Mouse (Mus musculus) spleen, embryonic (tissue): Measurements from ENCODE around the gene Slc1a7.

Experiments used
- CTCF ChIA-PET: fragments of 350-600 bp; sonication (Branson Sonifier 250); formaldehyde crosslinking; loops from one replicate; lab custom pipeline; 2022; lab: Charles Lee

The Slc1a7 gene

DNA sequence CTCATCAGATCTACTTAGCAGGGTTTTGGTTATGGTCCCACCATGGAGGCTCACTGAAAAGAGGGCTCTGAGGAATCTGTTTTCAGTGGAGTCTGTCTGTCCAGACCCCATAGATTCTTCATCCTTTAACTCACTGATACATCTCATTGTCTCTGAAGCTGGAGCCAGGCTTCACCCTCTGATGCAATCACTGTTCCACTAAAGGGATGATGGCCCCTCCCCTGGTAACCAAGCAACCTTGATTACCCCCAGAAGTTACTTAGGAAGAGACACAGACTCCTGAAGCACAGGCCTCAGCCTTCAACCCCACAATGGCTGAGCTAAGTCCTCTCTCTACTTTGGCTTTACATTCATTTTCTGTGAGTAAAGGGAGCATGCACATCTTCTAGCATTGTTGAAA is 1.6 kb downstream of the Slc1a7 start:
- CTCF ChIA-PET = no interaction called here

DNA sequence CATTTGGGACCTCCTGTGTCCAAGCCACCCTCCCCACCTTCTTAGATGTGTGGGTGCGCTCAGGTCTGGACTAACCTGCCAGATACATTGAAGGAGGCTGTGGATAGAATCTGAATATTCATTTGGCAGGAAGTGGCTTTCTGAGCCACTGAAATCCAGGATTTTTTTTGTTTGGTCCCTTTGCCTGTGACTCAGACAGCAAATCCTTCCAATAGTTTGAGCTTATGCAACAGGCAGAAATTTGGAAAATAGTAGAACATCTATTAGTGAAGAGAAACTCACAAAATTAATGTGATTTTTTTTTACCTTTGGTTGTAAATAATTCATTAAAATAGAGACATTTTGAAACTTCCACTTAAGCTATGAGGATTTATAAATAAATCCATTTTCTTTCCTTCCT is 3.0 kb downstream of the Slc1a7 start:
- CTCF ChIA-PET = no interaction called here

DNA sequence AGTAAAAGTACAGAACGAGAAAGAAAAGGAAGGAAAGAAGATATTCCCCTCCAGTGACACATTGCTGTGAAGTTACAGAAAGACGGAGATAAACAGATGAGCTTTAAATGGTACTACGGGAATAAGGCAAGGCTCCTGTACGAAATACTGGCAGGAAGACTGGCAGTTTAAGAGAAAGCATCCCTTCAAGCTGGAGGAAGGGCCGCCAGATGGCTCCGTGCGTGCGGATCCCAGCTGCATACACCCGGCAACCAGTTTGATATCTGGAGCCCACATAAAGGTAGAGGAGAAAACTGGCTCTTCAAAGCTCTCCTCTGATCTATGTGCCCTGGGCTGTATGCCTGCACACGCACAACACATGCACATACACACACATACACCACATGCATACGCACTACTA is 6.4 kb downstream of the Slc1a7 start:
- CTCF ChIA-PET = no interaction called here

DNA sequence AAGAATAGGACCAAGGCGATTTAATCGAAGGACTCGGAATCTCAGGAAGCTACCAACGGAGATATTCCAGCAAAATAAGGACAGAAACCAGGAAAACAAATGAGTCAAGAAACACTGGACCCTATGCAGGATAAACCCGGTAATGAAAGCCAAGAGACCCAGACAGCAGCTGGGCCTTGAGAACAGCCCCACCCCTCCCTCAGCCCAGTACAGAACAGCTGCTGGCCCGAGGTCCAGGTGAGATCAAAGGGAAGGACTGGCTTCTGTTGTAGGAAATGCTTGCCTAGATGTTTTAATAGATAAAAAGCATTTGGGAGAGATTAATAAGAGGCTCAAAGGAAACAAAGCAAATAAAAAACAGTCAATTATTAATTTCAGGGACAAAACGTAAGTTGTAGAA is 6.9 kb downstream of the Slc1a7 start:
- CTCF ChIA-PET = no interaction called here

DNA sequence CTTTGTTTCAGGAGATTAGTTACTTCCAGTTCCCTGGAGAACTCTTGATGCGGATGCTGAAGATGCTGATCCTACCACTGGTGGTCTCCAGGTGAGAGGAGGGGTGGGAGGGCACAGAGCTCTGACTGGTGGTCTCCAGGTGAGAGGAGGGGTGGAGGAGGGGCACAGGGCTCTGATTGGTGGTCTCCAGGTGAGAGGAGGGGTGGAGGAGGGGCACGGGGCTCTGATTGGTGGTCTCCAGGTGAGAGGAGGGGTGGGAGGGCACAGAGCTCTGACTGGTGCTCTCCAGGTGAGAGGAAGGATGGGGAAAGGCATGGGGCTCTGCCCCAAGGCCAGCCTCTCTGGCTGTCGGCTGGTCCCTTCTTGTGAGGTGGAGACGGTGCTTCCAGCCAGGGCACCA is 9.5 kb downstream of the Slc1a7 start:
- CTCF ChIA-PET = no interaction called here

DNA sequence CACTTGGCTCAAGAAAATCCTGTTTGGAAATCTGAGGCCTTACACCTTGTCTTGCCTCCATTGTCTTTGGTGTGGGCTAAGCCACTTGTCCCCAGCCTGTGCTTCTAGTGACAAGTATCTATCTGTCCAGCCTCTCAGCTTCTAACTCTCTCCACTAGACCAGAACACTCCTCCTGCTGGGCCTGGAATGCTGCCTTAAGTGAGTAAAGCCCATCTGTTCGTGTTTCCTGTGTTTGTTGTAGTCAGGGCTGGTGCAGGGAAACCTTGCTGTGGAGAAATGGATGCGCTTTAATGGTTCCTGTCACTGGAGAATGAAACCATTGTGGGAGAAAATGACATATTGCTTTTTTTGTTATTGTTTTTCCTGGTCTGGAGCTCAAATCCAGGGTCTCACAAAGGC is 11.4 kb downstream of the Slc1a7 start:
- CTCF ChIA-PET = no interaction called here

DNA sequence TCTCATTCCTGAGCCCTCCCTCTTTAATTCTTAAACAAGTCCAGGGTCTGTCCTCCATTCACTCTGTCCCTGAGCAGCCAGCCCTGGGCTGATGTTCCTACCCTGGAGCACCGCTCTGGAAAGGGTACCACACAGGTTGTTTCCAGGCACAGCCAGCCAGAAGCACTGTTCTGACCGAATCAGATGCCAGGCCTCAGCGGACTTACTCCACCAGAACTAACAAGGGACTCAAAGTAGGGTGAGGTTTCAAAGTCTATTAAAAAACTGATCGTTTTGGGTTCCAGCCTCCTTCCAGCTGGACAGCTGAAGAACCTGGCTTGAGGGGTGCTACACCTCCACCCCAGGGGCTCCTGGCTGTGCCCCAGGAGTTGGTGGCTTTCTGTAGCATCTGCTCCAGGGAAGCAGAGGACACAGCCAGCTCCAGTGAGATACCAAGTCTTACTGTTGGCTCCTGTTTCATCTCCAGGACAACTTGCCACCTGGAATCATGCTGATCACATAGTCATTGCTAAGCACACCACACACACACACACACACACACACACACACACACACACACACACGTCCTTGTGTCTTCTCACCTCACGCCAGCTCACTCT is 12.0 kb downstream of the Slc1a7 start:
- CTCF ChIA-PET = no interaction called here

DNA sequence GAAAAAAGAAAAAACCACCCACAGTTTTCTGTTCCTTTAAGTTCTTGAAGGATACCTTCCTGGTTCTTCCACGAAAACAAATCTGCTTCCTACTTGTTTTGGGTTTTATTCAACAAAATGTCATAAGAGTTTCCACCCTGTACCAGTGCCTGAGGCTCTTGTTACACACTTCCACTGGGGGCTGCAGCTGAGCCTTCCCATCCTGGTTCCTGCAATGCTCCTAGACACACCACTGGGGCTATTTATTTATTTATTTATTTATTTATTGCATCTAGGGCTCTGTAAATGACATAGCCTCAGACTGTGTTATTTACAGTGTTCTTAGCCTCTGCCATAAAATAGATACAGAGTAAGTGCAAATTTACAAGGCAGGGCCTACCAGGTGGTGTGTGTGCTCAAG is 15.6 kb downstream of the Slc1a7 start:
- CTCF ChIA-PET = no interaction called here

DNA sequence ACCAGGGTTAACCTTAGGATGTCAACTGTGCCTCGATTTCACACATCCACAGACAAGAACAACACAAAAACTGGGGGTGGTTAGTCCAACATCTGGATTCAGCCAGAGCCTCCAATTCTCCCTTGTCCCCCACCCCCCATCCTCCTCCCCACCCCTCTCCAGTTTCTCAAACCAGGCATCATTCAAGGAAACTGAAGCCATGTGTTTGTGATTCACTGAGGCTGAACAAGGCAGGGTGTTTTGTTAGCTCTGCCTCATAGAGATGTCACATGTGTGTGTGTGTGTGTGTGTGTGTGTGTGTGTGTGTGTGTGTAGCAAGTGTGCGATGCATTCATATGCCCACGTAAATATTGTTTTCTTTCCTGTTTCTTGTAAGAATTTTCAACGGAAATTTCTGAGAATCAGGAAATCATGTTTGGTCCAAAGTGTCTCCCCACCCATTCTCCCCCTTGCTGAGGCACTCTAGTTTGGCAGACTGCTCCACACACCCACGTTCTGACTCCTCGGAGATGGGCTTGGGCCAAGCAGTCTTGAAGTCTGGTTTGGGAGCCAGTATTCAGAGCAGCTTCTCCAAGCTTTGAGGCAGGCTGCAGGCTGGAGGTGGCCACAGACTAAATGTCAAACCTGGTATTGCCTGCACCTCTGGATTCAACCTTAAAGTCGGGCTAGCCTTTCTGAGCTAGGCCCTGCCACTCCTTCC is 16.3 kb downstream of the Slc1a7 start:
- CTCF ChIA-PET = no interaction called here

DNA sequence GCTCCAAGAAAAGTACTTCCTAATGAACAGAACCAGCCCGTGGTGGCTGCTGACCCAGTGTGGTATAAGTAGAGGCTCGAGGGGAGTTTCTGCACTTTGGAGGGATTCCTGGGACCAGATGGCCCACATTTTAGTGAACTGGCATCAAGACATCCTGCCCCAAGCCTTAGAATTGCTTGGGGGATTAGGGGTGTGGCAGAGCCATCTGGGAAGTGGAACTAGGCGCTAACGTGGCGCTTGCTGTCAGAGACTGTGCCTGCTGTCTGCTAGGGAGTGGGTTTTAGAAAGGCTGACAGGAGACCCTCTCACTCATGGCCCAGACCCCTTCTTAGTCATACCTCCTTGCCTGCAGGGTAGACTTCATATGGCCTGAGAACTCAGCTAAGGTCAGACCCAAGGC is 17.7 kb downstream of the Slc1a7 start:
- CTCF ChIA-PET = no interaction called here

DNA sequence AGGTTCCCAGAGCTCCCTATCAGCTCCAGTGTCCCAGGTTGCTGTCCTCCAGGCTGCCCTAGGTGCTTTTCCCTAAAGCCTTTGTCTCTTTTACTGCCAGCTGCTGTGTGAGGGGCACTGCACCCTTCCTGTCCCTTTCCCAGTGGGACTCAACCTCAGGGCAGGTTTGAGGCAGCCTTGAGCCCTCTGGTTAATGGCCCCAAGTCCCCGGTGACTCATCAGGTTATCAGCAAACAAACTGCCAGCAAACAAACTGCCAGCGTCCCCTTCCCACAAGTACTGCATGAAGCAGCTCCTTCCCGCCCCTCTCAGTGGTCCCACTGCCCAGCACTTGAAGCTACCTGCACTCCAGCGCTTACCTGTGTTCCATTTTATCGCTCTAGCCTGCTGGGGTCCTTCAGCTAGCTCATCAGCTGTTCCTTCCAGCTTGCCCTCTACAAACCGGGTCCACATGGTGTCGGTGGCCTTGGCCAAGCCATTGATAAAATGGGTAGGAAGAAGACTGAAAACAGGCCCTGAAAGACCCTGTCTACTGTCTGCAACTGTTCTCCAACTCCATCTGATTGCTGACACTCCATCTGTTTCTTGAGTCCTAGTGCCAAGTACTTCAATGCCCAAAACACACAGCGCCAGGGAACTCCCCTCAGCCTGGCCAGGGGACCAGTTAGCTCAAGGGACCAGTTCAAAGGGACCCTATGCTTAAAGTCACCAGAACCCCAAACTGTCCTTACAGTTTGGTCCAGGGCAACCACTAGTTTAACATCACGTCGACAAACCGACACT is 18.4 kb downstream of the Slc1a7 start:
- CTCF ChIA-PET = no interaction called here

DNA sequence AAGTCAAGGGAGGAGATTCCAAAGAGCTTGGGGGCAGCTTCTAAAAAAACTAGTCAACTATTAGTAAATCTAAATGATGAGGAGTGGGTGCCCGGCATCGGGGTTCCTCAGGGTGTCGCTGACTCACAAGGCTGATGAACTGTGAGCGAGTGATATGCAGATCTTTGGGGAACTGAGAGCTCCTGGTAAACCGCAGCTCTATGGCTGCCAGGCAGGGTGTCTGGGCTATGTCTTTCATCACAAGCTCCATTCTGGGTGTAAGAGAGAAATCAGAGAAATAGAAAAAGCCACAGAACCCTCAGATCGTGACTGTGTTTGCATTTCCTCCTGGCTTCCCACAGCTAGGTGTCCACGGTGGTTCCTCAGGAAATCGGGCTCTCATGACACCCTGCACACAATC is 20.8 kb downstream of the Slc1a7 start:
- CTCF ChIA-PET = interaction anchor here (0.6 kb wide), 1 partner anchor 10 kb away, joined by 5 read pairs; no protein-coding TSS in a partner anchor

DNA sequence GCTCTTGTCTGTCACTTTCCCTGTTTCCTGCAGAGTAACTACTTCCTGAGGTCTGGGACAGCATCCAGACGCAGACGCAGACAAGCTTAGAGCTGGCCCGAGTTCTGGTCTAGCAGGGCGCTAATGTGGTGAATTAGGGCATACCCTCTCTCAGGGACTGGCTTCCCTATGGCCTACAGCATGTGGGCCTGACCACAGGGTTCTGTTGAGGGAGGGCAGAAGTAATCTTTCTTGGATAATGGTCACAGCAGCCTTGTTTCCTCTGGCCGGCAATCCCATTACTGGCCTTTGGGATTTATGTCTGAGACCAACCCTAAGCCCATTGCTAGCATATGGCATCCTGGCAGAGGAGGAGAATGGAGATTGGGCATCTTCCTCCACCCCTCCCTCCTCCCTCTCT is 22.7 kb downstream of the Slc1a7 start:
- CTCF ChIA-PET = no interaction called here

DNA sequence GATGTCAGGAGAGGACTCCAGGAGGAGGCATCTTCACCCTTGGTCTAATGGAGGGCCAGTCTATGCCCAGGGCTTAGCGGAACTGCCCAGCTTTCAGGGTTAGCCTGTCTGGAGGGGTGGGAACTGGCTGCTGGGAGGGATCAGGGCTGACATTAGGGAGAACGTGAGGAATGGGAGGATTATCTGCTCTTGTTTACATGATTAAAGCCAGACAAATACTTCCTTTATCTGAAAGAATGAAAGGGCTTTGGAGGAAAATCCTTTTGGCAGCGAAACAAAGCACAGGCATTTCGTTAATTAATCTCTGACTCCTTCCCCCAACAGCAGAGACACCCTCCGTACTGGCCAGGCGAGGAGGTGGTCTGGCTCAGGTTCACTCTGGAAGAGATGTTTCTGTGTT is 23.7 kb downstream of the Slc1a7 start:
- CTCF ChIA-PET = no interaction called here

DNA sequence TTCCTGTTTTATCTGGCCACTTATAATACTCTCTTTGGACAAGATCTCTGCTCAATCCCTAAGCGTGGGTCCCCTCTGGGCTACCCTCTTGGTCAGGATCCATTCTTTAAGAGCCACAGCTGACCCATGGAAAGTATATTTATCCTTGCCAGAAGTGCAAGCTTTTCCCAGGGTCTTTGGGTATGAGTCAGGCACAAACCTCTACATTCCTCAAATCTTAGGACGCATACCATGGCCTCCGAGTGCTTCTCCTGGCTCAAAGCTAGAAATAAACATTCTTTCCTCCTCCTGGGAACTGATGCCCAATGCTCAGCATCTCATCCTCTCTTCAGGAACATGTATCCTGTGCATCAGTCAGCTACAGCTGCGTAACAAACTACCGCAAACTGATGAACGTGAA is 26.9 kb downstream of the Slc1a7 start:
- CTCF ChIA-PET = no interaction called here

DNA sequence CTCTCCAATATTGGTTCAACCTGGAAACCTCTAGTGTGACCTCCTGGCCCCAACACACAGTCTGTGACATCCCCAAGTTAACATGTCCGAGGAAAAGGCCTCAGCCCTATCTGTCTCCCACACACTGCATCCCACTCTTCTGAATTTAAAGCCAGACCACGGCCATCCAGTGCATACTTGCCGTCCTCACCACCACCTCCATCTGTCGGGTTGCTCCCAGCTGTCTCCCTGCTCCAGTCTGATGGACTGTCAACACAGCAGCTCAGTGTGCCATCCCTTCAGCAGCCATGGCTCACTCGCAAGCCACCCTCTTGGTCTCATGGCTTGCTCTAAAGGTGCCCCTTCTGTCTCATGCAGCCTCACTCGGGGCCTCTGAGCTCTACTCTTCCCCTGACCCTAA is 27.6 kb downstream of the Slc1a7 start:
- CTCF ChIA-PET = no interaction called here

DNA sequence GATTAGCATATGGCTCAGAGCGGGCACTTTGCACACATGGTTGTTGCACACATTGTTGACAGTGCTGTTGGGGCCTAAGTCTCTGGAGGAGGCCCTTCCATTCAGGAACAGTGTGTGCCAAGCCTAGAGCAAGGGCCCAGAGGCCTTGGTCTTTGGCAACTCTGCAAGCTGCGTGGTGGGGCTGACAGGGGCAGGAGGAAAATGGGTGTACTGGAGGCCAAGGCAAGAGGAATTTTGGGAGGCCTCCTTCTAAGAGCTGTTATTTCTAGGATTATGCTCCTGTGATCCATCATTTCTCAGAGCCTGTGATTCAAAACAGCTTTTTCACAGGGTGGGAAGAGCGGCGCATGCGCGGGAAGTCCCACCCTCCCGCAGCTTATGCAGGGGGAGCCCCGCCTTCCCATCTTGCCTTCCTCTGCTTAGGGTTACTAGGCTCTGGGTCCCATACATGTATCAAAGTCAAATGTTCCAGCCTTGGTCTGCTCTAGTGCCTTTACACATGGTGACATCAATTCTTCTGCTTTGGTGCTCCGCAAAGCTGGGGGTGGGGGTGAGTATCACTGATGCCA is 28.4 kb downstream of the Slc1a7 start:
- CTCF ChIA-PET = no interaction called here

DNA sequence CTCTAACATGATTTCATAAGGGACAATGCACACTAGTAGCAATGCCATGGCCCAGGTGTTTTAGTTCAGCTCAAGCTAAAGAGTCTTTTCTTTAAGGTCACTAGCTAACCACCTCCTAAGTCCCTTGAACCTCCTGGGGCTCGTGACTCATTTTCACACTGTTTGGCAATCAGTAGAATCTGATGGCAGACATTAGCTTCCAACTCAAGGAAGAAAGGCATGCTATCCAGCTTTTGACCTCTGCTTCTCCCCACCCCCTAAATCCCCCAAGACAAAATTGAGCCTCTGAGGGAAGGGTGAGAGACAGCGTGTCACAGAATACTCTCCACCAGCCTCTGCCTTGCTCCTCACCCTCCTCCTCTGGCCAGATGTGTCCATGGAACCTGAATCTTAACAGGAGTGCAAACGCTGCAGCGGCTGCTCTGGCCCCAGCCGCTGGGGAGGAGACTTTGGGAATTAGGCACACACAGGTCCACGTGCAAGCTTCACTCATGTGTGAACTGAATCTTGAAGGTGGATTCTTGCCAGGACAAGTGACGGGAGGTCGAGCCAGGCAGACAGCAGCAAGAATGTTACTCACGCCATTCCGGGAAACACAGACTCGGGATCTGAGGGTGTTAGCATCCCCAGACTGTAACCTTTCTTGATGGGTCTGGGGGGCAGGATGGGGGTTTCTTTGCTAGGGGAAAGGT is 30.7 kb downstream of the Slc1a7 start:
- CTCF ChIA-PET = interaction anchor here (0.7 kb wide), 1 partner anchor 10 kb away, joined by 5 read pairs; no protein-coding TSS in a partner anchor

DNA sequence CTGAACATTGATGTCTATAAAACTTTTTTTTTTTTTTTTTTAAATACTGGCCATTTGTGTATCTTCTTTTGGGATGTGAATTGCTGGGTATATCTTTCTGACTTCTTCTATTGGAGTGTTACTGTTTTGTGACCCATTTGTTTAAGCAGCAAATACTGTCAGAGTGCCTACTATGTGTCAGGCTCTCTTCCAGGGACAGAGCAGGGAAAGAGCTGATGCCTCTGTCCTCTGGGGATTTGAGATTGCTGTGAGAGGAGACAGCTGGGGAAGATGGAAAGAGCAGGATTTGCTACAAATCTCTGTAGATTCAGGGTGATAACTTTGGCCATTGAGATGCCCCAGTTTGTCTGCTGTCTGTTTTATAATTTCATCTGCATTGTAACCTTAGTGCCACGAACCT is 31.2 kb downstream of the Slc1a7 start:
- CTCF ChIA-PET = interaction anchor here (0.7 kb wide), 1 partner anchor 10 kb away, joined by 5 read pairs; no protein-coding TSS in a partner anchor

DNA sequence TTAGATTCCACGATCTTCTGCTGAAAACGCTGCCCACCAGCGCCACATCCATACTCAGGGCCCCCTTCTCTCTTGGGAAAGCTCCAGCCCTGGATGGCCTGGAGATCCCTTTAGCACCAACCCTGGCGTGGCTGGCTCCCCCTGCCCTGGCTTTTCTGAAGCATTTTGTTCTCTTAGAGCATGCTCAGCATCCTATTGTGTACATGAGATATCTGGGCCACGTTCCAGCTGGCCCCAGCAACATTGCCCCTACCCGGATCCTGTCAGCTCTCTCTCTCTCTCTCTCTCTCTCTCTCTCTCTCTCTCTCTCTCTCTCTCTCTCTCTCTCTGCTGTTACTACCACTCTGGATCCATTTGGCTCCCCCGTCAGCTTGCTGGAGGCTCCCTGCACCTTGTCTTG is 37.2 kb downstream of the Slc1a7 start:
- CTCF ChIA-PET = no interaction called here

DNA sequence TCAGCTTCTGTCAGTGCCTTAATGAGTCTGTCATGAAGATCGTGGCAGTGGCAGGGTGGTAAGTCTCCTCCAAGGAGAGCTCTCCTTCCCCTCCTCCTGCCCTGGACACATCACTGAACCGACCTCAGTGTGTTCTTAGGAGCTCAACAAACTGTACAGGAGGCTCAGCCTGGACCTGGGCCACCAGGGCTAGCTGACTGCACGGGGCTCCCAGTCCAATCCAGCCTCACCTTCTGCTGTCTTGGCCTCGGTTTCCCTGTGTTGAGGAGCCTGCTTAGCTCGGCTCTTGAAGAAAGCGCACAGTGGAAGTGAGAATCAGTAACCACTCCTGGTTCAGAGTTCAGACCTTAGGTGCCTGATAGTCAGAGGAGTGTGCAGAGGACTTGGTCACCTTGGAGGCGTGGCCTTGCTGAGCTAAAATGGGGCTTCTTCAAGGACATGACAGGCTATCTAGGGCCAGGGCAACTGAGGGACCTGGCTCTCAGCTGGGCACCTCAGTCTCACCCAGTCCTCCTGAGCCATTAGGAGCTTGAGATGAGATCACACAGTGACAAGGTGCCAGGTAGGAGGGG is 39.5 kb downstream of the Slc1a7 start:
- CTCF ChIA-PET = no interaction called here

DNA sequence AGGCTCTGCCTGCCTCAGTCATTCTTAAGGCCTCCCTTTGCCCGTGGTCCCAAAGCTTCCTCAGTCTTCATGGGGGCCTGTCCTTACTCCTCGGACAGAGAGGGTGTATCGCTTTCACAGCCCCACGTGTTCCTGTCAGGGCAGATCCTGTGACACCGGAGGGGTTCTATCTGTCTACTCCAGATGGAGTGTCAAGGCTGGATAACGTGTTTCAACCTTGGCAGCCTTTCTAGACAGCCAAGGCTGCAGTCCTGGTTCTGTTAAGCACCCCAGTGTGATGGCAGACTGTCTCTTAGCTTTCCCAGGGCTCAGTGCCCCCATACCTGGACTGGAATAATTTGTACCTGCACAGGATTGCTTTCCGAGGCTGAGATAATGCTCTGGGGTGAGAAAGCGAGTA is 40.4 kb downstream of the Slc1a7 start:
- CTCF ChIA-PET = no interaction called here
